Mouse (Mus musculus) common myeloid progenitor, adult 5-6 weeks (primary cell): ENCODE results near the gene Arsa. TPM values are rescaled to one million over a fixed set of nuclear protein-coding genes. Genes with fewer than 3 reads are reported as not detected.
A peak's percentile ranks its signal among the peaks of the same experiment; 100 is the strongest.

Source experiments
- ATAC-seq: replicated peaks from 2 replicates; pipeline ENCODE4 v1.8.0; 2016; ENCODE audit warnings: low read depth, mild to moderate bottlenecking, moderate TSS enrichment, inconsistent platforms; ENCODE audit not compliant: poor library complexity, severe bottlenecking
- total RNA-seq: library from RNA; stranded (forward); fragments of 200-1000, 187-1606 nt; gene quantifications from 2 replicates; pipeline ENCODE4 v1.2.3, GENCODE M21; 2017

Arsa gene
- 9.4 and 12.9 TPM in 2 replicates for total RNA-seq

DNA sequence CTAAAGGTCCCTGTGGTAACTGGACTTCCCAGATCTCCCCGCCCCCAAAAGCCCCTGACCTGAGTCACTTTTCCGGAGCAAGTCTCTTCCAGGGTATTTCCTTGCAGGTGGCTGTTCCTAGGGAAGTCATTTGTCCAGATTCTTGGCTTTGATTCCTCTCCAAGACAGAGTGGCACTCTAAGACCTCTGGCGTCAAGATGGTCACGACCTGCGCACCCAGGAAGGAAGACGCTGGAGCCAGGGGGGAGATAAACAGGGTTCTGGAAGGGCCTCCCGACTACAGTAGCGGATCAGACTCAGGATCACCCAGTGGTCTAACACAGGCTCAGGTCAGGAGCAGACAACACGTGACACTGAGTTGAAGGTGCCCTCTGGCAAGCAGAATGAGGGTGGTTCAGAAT lies at the start of gene Arsa:
TSS of gene Arsa (minus strand) at position 335 of the 401 bp plus-strand sequence.
- ATAC-seq = no peak

DNA sequence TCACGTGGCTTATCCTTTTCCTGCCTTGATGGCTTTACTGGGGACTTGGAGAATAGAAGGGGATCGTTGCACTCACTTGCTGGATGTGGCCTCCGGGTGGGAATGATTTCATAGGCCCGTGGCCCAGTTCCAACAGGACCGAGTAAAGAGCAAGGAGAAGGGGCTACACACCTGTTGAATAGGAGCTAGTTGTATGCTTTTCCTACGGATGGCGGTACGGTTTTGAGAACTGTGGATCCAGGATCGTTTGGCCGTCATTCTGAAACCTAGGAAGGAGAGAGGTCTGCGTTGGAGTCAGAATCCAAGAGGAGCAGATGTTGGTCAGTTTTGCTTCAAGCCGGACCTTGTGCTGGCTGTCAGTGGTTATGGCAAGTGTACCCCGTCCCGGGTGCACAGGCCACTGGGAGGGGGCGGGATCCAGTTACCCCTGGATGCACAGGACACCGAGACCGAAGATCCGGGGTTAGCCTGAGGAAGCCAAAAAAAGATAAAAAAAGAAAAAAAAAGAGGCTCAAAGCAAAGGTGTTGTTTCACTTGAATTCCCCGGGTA lies 49.6 kb upstream of the Arsa start:
- no peak for ATAC-seq

DNA sequence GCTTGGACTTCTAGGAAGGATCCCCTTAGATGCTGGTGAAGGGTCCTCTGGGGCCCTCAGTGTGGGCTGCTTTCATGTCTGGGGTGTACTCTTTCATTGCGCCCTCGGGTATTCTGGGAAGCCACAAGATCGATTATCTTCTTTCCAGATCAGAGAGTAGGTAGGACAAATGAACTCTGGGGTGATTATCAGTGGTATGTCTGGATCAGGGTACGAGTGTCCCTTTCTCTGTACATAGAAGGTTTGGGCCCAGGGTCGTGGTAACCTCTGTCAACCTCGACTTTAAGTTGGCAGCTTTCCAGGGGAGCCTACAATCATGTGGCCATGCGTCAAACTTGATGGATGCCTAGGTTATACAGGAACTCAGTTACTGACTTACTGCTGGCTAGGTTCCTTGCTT lies 48.7 kb upstream of the Arsa start:
- no peak for ATAC-seq

DNA sequence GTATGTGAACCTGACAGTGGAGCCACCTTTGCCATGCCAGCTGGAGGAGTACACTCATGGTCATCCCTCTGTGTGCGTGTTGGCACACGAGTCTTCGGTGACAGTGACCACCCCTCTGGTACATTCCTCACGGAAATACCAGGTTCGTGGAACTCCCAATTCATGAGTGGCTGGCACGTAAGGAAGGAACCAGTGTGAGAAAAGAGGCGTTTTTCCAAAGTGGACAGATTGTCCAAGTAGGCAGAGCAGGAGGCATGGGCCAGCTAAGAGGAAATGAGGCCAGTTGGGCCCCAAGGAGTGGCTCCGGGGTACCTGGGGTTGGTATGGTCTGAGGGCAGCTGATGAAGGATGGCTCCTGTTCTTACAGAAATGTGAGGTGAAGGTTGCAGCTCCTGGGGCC lies 48.2 kb upstream of the Arsa start:
- no peak for ATAC-seq

DNA sequence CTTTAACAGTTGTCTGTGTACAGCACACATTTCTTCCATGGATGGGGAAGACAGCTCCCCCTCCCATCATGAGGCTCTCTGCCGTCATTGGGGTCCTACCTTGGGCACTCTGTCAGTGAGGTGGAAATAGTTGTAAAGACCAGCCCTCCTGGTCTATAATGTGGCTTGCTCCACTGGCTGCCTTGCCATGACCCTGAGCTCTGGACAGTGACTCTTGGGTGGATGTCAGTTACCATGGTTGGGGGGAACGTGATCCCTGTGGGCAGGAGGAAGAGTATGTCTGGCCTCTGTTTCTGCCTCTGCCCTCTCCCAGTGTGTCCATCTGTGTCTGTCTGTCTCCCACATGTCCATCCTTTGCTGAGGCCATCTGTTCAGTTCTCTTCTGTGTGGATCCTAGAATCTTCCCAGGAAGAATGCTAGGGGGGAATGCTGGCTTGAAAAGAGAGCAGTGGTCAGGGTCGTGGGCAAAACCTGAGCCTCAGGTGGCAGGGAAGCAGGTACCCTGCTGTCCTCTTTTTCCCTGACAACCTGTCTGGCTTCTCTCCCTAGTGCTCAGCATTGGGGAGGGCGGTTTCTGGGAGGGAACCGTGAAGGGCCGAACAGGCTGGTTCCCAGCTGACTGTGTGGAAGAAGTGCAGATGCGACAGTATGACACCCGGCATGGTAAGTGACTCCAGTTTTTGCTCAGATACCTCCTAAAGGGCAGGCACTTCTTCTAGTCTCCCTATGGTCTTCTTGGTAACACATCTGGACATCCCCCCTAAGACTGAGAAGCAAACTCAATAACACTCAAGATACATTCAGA lies 47.6 kb upstream of the Arsa start:
- no peak for ATAC-seq

DNA sequence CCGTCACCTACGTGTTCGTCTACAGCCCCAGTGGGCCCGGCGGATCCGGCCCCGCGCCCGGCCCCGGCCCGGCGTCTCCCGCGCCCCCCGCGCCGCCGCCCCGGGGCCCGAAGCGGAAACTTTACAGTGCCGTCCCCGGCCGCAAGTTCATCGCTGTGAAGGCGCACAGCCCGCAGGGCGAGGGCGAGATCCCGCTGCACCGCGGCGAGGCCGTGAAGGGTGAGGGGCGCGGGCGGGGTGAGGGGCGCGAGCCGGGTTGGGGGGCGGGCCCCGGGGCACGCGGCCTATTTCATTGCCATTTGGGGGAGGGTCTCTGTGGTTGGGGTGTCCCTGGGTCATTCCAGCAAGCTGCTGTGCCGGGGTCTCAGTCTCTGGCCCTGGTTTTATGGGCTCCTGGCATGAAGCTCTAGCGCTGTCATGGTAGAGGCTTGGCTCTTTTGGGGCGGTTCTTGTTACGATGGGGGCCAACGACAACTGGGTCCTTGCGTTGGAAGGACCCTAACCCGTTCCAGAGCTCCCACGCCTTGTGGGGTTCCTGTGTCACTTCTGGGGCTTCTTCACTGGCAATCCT lies 46.9 kb upstream of the Arsa start:
- no peak for ATAC-seq

DNA sequence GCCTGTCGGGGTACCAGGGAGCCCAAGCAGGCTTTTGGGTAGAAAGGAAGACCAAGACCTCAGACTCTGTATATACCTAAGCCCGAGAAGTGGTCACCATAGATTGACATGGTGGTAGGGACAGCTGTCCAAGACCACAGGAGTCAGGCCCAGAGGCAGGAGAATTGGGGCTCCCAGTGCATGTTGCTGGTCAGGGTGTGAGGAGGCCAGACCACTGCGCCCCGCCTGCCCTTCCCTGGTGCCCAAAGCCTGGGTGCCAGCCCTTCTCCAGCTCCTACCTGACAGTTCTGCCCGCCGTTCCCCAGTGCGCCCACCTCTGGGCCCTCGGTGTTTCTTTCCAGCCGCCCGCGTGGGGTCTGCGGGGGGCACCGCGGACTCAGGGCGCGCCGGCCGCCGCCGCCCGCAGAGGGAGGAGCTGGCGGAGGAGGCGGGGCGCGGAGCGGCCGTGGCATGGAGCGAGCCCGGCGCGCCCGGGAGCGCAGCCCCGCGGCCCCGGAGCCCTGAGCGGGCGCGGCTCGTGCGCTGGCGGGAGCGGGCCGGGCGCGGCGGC lies 46.1 kb upstream of the Arsa start:
- ATAC-seq = peak; percentile 9; the same call in 1 of the 2 replicates

DNA sequence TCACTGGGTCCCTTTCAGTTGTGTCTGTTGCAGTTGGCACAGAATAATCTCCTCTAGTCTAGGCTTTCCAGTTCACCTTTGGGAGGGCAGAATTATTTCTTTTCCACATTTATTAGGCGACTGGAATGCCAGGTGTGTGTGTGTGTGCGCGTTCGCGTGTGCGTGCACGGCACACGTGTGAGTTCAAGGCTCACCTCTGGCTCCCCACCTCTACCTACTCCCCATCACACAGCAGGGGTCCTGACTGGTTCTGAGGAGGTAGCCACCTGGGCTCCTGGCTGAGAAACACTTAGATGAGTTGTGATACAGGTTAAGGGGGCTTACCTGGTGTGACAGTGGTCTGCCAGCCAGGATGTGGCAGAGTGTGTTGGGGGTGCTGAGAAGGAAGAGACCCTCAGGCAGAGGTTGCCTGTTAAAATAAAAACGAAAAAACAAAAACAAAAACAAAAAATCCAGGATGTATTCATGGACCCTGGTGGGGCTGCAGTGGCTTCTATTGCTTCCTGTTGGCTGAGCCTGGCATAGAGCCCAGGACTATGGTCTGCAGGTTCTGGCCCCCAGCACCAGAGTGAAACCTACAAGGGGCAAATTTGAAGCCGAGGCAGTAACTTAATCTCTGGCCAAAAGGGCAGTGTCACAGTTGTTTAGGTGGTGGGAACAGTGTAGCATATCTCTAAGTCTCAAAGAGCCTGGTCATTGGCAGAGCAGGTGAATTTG lies 45.5 kb upstream of the Arsa start:
- 0 out of 2 replicates have a peak, but pooled peaks have one; percentile 12 for ATAC-seq

DNA sequence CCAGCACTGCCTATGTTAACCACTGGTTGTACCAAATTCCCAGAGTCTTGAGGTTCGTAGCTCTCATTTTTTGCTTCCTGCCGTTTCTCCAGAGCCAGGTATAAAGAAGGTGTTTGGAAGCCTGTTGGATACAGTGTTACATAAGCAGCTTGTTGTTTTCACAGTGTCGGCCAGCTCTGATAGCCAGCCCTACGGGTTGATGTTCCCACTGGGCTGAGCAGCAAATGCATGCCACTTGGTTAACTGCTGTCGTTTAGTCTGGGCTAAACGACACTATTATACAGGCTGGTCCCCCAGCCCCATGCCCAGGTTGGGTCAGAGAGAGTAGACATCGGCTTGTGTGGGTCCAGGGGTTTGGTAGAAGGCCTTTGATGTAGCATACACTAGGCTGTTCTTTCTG lies 44.7 kb upstream of the Arsa start:
- no peak for ATAC-seq

DNA sequence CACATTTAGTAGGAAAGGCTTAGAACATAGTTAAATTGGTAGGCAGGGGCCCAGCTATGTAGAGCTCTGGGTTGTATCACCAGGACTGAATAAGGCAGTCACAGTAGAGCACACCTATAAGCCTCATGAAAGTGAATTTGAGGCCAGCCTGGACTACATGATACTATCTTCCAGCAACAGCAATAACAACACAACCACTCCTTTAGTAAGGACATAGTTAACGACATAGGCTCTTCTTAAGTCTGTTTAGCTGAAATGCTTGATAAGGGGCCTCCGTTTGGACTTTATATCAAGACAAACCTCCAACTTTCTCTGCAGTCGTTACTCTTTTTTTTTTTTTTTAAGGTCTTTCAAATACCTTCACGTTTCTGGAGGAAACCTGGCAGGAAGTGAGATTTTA lies 35.5 kb upstream of the Arsa start:
- ATAC-seq = peak; percentile 45; the same call in 1 of the 2 replicates

DNA sequence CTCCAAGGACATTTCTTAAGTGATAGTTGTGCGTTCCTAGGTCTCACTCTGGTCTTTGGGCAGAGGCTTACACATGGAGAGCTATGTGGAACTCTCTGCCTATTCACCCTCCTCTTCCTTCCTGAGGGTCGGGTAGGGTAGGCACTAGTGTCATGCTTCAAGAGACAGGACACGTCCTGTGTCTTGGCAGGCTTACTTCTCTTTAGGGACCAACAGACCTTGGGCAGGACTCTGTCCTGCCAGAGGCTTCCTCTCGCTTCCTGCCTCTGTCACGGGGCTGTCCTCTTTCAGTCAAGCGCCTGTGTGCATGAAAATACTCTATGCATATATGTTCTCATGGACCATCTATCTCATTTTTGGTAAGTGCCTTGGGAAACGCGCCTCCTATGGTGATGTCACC lies 30.5 kb upstream of the Arsa start:
- ATAC-seq = no peak

DNA sequence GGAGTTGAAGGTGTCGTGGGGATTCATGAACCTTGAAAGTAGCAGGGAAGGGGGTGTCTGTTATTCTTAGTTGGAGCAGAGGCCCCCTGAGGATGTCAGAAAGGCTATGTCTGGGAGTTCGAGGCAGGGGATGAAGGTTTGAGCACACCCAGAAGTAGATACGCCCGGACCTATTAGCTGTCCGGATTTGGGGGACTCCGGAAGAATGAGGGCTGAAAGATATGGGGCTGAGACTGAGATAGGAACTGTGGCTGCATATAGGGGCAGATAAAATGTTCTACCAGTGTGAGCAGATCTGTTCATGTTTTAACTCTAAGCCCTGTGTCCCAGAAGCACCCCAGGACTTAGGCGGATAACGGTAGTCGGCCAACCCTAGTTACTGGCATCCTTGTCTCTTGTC lies 27.6 kb upstream of the Arsa start:
- no peak for ATAC-seq

DNA sequence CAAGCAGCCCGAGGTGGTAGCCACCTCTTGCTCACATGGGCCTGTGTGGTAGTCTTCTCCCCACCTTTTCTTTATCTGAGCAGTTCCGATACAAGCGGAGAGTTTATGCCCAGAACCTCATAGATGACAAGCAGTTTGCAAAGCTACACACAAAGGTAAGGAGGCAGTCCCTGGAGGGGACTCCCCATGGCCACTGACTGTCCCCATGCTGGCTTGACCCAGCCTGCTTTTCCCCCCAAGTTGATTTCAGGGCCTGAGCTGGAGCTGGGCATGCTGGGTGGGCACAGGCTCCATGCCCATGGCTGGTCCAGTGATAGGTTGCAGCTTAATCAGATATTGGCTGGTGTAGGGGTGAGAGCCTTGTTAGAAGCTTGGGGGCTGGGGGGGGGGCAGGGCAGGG lies 24.1 kb upstream of the Arsa start:
- no peak for ATAC-seq

DNA sequence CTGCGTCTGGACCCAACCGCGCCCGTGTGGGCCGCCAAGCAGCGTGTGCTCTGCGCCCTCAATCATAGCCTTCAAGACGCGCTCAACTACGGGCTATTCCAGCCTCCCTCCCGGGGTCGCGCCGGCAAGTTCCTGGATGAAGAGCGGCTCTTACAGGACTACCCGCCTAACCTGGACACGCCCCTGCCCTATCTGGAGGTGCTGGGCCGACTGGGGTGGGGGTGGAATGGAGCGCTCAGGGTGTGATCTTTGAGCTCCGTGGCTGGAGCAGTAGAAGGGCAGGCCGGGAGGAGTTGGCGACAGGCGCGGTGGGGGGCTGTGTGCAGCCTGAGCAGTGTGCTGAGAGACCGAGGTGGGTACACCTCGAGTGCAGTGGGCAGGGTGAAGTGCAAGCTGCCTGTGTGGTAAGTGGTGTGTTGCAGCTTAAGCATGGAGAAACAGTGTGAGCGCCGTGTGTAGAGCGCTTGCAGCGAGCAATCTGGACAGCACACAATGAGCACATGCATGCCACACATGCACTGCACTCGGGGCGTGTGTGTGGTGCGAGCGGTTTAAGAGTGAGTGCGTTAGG lies 23.1 kb upstream of the Arsa start:
- 0 out of 2 replicates have a peak, but pooled peaks have one; percentile 3 for ATAC-seq

DNA sequence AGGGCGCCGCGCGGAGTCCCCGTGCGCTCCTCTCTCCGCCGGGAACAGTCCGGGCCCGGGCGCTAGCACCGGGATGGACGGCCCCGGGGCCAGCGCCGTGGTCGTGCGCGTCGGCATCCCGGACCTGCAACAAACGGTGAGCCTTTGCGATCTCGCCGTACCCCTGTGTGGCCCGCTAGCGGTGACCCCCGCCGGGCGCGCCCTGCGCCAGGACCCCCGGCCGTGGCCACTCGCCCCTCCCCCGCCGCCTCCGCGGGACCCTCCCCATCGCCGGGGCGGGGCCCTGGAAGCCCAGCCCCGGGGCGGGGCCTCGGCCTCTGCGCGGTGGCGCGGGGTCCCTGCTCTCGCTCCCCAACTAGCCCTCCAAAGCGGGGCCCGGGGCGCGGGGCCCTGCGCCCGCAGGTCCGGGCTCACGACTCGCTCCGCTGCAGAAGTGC lies 22.6 kb upstream of the Arsa start:
- no peak for ATAC-seq

DNA sequence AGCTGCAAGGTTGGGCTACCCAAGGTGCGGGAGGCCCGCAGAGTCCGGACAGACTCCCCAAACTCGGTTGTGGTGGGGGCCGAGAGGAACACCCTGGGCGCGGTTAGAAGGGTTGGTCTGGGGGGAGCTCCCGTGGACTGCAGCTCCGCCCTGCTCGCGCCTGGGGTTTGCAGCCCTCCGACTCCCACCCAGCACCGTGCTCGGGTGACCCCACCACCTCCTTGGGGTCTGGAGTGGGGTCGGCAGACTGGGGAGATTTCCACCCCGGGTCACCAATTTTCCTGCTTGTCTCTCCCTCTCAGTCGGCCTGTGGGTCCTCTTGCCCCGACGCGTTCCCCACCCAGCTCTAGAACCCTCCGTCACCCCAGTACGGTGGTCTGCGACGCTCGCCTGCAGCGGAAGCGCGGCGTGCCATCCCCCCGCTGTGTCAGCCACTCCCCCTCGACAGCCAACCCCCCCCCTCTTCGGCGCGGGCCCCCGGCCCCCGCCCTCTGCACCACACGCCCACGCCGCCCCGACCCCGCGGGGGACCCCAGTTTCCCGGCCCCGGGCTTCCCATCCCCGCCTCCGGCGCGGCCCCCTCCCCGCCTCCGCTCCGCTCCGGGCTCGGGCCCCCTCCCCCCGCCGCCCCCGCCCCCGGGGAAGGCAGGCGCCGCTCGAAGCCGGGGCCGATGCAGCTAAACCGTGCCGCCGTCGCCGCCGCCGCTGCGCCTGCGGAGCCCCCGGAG lies 21.9 kb upstream of the Arsa start, which contains the start of gene Shank3:
TSS of gene Shank3 (plus strand) at position 663 of the 728 bp plus-strand sequence.
- ATAC-seq = peak; percentile 20

DNA sequence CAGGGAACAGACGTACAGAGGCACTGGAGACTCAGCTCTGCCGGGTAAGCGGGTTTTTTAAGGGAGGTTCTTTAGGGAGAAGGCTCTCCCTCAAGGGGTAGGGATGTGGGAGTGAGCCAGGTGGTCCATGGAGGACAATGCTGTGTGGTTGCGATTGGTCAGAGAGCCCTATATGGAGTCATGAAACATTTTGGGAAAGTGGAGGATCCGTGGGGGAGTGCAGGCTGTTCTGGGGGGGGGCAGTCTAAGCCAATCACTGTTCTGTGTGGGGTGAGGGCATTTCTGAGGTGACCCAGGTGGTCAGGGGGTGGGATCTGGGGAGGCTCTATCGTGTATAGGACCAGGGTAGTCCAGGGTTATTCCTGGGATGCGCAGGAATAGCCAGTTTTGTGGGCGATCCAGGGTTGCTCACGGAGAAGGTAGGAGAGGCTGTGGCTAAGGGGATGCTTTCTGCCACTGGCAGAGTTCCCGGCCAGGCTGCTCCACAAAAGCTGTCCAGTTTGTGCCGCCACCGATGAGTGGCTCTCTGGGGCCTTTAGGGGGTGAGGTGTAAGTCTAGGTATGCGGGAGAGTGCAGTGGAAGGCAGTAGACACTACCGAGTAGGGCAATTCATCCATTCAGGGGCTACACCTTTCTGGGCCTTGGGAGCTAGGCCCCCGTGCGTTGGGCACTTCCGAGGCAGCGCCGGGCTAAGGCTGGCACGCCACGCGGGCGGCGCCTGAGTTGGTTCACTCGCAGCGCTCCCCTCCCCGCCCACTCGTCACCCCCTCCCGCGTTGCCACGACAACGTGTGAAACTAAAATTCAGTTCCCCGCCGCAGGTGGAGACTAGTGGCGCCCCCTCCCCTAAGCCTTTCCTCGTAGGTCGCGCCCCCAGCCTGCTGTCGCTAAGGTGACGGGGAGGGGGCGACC lies 21.1 kb upstream of the Arsa start:
- ATAC-seq = peak; percentile 40

DNA sequence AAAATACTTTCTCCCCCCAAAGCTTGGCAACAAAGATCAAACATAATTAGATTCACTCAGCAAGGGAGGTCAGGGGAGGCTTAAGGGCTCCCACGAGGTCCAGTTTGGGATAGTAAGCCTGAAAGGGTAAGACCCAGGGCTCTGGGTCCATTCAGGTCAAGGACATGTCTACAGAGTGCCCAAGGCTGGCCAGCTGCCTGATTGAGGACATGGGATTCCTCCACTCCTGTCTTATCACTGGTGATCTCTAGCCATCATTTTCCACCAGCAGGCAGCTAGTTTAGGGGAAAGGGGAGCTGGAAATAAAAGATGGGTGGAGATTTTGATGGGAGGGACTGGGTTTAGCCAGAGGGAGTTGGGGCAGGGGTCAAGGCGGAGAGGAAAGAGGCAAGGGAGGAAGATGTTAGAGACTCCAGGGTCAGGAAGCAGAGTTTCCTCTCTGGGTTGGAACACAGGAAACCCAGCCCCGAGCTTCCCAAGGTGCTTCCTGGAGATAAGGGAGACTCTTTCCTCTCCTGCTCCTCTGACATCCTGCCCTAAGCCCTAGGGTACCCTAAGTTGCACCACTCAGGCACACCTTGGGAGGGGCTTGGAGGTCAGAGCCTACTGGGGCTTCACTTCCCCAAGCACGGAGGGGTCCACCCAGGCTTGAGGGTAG lies 20.3 kb upstream of the Arsa start:
- ATAC-seq = peak; percentile 76
